Mouse (Mus musculus) G1E (cell line): ENCODE measurements around the gene Casc1.

Experiments
- CTCF ChIP-seq: IDR thresholded peaks from 2 replicates; pipeline ENCODE4 v1.5.1; 2012; ENCODE audit warnings: low read depth, low read length, inconsistent platforms, mixed read lengths
- GATA1 ChIP-seq: IDR thresholded peaks from 2 replicates; pipeline ENCODE4 v1.6.1; 2012; ENCODE audit warnings: borderline replicate concordance, low read length, inconsistent platforms, mixed read lengths
- GATA2 ChIP-seq: IDR thresholded peaks from 2 replicates; pipeline ENCODE4 v1.6.1; 2012; ENCODE audit warnings: low read depth, low read length, inconsistent platforms, borderline replicate concordance
- TAL1 ChIP-seq: conservative IDR thresholded peaks from 2 replicates; pipeline ENCODE4 v1.6.1; 2012; ENCODE audit warnings: low read depth, low read length, inconsistent platforms, mixed read lengths

DNA sequence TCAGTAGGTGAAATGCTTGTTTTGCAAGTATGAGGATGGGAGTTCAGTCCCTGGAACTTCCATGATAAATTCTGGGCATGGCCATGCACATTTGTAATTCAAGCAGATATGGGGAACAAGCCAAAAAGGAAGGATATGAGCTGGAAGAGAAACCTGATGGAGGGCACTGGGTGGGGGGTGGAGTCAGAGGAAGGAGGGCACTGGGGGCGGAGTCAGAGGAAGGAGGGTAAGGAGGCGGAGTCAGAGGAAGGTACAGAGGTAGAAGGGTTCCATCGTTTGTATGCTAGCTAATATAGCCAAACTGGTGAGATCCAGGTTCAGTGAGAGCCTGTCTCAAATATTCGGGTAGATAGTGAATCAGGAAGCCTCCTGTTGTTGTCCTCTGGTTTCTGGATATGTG lies 81.2 kb downstream of the Casc1 start:
- no peak for TF ChIP-seq CTCF
- TF ChIP-seq GATA2: no peak
- TF ChIP-seq TAL1: no peak
- no peak for TF ChIP-seq GATA1
